Mouse (Mus musculus) liver, embryonic 16.5 days (tissue): Measurements from ENCODE around the gene Car5b. TPM values are rescaled to one million over a fixed set of nuclear protein-coding genes. Genes with fewer than 3 reads are reported as not detected.

Source experiments
- ATAC-seq: fragments of 200-750 bp; cut with Nextera tagmentation; 2 replicates; pipeline ENCODE4 v1.8.0; 2017; ENCODE audit warnings: low read depth, mild to moderate bottlenecking, moderate number of reproducible peaks, moderate library complexity
- H3K27ac ChIP-seq: fragments of 300-500 bp; sonication (generic); 2 replicates; pipeline ENCODE4 v1.5.1; 2014; ENCODE audit warnings: mild to moderate bottlenecking, low read length
- H3K27me3 ChIP-seq: fragments of 300-500 bp; sonication (generic); 2 replicates; pipeline ENCODE4 v1.6.1; 2014; ENCODE audit warnings: low read depth, low read length, mixed read lengths; ENCODE audit not compliant: control insufficient read depth, insufficient read depth
- H3K36me3 ChIP-seq: fragments of 300-500 bp; sonication (generic); 2 replicates; pipeline ENCODE4 v1.6.1; 2014; ENCODE audit warnings: mild to moderate bottlenecking; ENCODE audit not compliant: control insufficient read depth, insufficient read depth
- H3K4me1 ChIP-seq: fragments of 300-500 bp; sonication (generic); 2 replicates; pipeline ENCODE4 v1.6.1; 2014; ENCODE audit warnings: low read depth, low read length, mixed read lengths; ENCODE audit not compliant: control insufficient read depth
- H3K4me2 ChIP-seq: fragments of 300-500 bp; sonication (generic); 2 replicates; pipeline ENCODE4 v1.6.1; 2014; ENCODE audit warnings: low read depth, low read length, mixed read lengths
- H3K4me3 ChIP-seq: fragments of 300-500 bp; sonication (generic); 2 replicates; pipeline ENCODE4 v1.5.1; 2014; ENCODE audit warnings: low read depth, mild to moderate bottlenecking, low read length
- H3K9ac ChIP-seq: fragments of 300-500 bp; sonication (generic); 2 replicates; pipeline ENCODE4 v1.6.1; 2014; ENCODE audit warnings: low read depth, low read length
- H3K9me3 ChIP-seq: fragments of 300-500 bp; sonication (generic); replicated peaks from 2 replicates; pipeline ENCODE4 v1.6.1; 2016; ENCODE audit warnings: low read length; ENCODE audit not compliant: control insufficient read depth
- WGBS: fragments of 180-500 bp; shearing (Covaris S2); extraction: QIAGEN DNeasy Blood & Tissue Kit; methylation state at CpG from one replicate; pipeline ENCODE4 v1.1.7; 2014; ENCODE audit not compliant: insufficient replicate concordance; 5-methylcytosine and 5-hydroxymethylcytosine counted together
- polyA plus RNA-seq: library from polyadenylated mRNA; unstranded; fragments of >200 nt; fragmentation: Nextera tagmentation; extraction: Ambion mirVana; gene quantifications from 2 replicates; pipeline ENCODE4 v1.2.1, GENCODE M21; 2015

The Car5b gene
- polyA plus RNA-seq, 1 experiment from 2014 or later: 0.15 TPM

DNA sequence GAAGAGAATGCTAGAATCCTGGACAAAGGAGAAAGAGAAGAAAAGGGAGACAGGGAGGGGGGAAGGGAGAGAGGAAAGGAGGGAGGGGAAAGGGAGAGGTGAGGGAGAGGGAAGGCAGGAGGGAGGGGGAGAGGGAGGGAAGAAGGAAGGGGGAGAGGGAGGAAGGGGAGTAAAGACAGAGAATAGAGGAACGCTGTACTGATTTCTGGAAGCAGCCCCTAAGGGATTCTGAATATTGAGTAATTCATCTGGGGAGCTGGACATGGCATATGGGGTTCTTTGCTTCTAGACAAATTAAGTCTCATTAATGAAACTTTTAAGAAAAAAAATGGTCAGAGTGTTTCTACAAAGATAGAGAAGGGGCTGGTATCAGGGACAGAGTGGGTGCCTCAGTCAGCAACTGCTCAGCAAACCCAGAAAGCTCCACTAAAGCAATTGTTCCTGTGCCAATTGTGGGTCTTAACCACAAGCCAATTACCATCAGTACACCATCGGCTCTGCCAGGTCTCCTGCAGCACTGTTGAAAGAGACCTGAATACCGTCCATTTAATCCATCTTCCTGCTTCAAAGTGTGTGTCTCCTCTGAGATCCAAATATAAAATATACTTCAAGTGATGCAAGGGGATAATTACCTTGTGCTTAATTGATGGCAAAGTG is 40.0 kb downstream of the Car5b start:
- H3K27ac ChIP-seq: no peak overlapping the region
- ATAC-seq: no peak
- H3K9me3 ChIP-seq: no peaks in the 10 kb centered on the region
- no peaks in the 10 kb centered on the region for H3K27me3 ChIP-seq
- H3K36me3 ChIP-seq: no peaks in the 10 kb centered on the region
- no peak overlapping the region for H3K9ac ChIP-seq
- H3K4me3 ChIP-seq: no peak overlapping the region
- no peak overlapping the region for H3K4me2 ChIP-seq
- WGBS: 41% methylated on average over 3 of the region's 3 CpGs
- H3K4me1 ChIP-seq: no peaks in the 10 kb centered on the region

DNA sequence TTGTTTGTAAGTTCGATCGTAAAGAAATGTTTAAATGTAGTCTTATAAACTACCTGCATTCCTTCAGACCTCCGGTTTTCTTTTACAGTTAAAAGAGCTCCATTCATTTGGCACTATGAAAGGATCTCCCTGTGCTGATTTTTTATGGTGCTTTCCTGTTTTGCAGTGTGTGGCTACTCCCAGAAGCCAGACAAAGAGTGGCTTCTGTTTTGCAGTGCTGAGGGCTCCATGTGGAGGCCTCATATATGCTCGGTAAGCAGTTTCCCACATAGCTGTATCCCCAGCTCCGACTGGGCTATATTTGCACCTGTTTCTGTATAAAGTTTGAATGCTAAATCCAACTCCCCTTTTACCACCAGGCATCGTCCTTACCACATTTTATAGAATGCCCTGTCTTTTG is 45.7 kb downstream of the Car5b start:
- no peaks in the 10 kb centered on the region for H3K4me1 ChIP-seq

DNA sequence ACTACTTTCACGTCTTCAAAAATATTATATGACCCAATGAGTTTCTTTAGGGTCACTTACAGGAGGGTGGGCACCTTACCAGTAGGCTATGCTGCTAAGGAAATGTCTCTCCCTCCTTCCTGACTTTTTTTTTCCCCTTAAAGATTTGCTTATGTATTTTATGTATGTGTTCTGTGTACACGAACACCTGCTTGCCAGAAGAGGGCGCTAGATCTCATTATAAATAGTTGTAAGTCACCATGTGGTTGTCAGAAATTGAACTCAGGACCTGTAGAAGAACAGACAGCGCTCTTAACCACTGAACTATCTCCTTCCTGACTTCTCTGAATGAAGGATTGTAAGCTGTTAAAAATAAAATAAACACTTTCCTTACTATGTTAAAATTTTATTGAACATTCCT is 46.3 kb downstream of the Car5b start:
- Histone ChIP-seq H3K4me1 (no peaks in the 10 kb centered on the region), H3K4me2 (no peak overlapping the region), H3K27me3 (no peaks in the 10 kb centered on the region), H3K36me3 (no peaks in the 10 kb centered on the region), H3K9me3 (no peaks in the 10 kb centered on the region), H3K9ac (no peak overlapping the region), H3K27ac (no peak overlapping the region), H3K4me3 (no peak overlapping the region)
- WGBS: 33% methylated on average over 4 of the region's 4 CpGs
- ATAC-seq: no peak

More for the DNA sequence above, 45.7 kb downstream of the Car5b start:
- no peak overlapping the region for H3K27ac ChIP-seq
- H3K4me2 ChIP-seq: no peak overlapping the region
- H3K36me3 ChIP-seq: no peaks in the 10 kb centered on the region
- H3K4me3 ChIP-seq: no peak overlapping the region
- H3K9me3 ChIP-seq: no peaks in the 10 kb centered on the region
- H3K9ac ChIP-seq: no peak overlapping the region
- whole genome bisulfite sequencing: 67% methylated on average over 6 of the region's 6 CpGs
- ATAC-seq: no peak
- H3K27me3 ChIP-seq: no peaks in the 10 kb centered on the region

DNA sequence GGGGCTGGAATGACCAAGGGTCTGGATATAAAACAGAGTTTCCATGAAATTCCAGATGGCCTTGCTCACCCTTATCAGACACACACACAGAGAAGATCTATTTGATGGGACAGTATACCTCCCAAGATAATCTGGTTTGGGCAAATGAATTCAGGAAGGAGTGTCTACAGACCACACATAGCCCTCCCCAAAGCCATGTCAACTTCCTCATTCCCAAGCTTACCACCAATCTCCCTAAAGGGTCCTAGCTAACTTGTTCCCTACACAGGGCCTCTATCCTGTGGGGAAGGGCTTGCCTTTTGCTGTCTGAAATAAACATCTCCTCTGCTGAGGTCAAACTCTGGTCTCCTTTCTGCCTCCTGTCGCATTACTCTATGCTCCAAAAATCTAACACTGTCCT is 46.7 kb downstream of the Car5b start:
- H3K27ac ChIP-seq: no peak overlapping the region
- no peaks in the 10 kb centered on the region for H3K4me1 ChIP-seq
- H3K9me3 ChIP-seq: no peaks in the 10 kb centered on the region
- no peak for ATAC-seq
- H3K36me3 ChIP-seq: no peaks in the 10 kb centered on the region
- no peak overlapping the region for H3K4me2 ChIP-seq
- H3K4me3 ChIP-seq: no peak overlapping the region
- no peak overlapping the region for H3K9ac ChIP-seq
- 86% methylated on average over 1 of the region's 1 CpGs for WGBS
- H3K27me3 ChIP-seq: no peaks in the 10 kb centered on the region

DNA sequence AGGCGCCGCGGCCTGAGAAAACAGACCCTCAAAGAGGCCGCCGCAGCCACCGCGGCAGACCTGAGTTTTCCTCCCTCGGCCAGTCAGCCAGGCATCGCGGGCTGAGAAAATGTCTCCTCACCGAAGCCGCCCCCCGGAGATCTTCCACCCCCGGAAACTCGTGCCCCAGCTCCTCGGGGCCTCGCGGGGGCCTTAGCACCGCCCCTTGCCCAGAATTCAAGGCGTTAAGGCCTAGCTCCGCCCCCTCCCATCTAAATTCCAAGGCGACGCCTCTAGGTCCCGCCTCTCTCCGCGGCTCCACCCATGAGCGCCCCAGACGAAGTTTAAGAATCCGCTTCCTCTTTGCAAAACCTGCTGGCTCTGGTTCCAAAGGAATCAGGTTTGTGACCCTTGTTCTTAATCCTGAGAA is 69.3 kb downstream of the Car5b start, which contains the start of gene Zrsr2:
Zrsr2 (minus strand) TSS at position 195 of the 409 bp plus-strand sequence.
- H3K4me2 ChIP-seq: peak within 1 kb of the TSS; percentile 63
- peak; percentile 91 for ATAC-seq
- WGBS: 15% methylated on average over 25 of the region's 29 CpGs
- H3K9ac ChIP-seq: peak within 1 kb of the TSS; percentile 90
- peak within 1 kb of the TSS; percentile 98 for H3K27ac ChIP-seq
- H3K27me3 ChIP-seq: no peaks in the 10 kb centered on the region
- peaks cover 2% of the 10 kb centered on the region for H3K4me1 ChIP-seq
- H3K36me3 ChIP-seq: peaks cover 9% of the 10 kb centered on the region
- peak within 1 kb of the TSS; percentile 82 for H3K4me3 ChIP-seq
- H3K9me3 ChIP-seq: no peaks in the 10 kb centered on the region; the same call in 1 of the 2 replicates

DNA sequence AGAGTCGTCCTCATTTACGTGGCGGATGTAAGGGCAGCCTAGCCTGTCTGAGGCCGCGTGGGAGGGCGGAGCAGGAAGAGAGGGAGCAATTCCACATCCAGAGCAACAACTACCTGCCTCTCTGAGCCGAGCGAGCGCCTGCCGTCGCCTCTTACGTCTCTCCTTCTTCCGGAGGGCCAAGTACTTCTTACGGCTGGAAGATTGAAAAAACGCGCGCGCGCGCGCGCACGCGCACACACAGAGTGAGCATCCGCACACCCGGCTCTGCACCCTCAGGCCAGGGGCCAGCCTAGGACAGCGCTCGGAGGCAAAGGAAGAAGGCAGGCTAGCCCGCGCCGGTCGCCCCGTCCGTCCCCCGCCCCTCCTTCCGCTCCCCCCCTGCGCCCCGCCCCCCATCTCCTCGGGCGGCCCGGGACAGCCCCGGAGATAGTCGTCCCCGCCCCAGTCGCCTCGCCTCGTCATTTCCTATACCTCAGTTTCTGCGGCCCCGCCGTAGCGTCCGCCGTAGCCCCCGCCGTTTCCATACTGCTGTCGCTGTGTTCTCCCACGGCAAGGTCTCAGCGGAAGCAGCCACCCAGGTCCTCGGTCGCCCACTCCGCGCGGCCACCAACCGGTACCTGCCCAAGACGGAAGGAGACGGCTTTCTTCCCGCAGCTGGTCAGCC is 69.9 kb downstream of the Car5b start:
- peak overlapping the region; percentile 90 for H3K9ac ChIP-seq
- WGBS: 23% methylated on average over 59 of the region's 67 CpGs
- peak overlapping the region; percentile 63 for H3K4me2 ChIP-seq
- no peaks in the 10 kb centered on the region for H3K27me3 ChIP-seq
- H3K27ac ChIP-seq: peak overlapping the region; percentile 98
- H3K4me3 ChIP-seq: peak overlapping the region; percentile 82
- ATAC-seq: peak; percentile 93
- peaks cover 12% of the 10 kb centered on the region for H3K36me3 ChIP-seq
- no peaks in the 10 kb centered on the region; the same call in 1 of the 2 replicates for H3K9me3 ChIP-seq
- peaks cover 2% of the 10 kb centered on the region for H3K4me1 ChIP-seq

DNA sequence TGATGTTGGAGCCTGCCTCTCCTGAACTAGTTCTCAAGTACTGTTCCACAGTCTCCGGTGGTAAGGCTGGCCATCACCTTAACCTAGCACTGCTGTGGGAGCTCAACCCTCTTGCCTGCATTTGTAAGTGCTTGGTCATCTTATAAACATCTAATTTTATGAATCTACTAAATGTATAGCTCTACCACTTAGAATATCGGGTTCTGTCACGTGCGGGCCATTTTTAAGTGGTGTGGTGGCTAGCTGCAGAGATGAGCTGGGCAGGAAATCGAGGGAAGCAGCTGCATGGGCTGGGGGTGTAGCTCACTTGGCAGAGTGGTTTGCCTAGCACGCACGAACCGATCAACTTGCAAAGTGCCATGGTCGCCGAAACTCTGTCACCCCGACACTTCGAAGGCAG is 70.4 kb downstream of the Car5b start:
- H3K4me2 ChIP-seq: peak overlapping the region; percentile 63
- H3K4me1 ChIP-seq: peaks cover 2% of the 10 kb centered on the region
- H3K9me3 ChIP-seq: no peaks in the 10 kb centered on the region; the same call in 1 of the 2 replicates
- H3K27ac ChIP-seq: peak overlapping the region; percentile 98
- 27% methylated on average over 12 of the region's 12 CpGs for WGBS
- peak overlapping the region; percentile 90 for H3K9ac ChIP-seq
- ATAC-seq: no peak
- H3K36me3 ChIP-seq: peaks cover 12% of the 10 kb centered on the region
- H3K4me3 ChIP-seq: peak overlapping the region; percentile 82
- H3K27me3 ChIP-seq: no peaks in the 10 kb centered on the region

DNA sequence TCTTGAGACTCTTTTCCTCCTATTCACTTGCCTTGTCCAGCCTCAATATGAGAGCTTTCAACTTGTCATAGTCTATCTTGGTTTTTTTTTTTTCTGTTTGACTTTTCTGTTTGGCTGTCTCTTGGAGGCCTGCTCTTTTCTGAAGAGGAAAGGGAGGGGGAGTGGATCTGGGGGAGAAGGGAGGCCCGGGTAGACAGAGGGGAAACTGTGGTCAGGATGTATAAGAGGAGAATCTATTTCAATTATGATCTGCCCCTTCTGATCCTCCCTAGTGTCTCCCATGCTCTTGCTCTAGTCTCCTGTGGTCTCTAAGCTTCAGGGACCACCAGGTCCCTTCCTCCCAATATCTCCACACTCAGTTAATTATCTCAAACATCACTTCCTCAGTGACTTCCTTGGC is 76.2 kb downstream of the Car5b start:
- Histone ChIP-seq H3K4me3 (no peak overlapping the region), H3K27me3 (no peaks in the 10 kb centered on the region), H3K4me2 (no peak overlapping the region), H3K36me3 (peaks cover 14% of the 10 kb centered on the region), H3K27ac (no peak overlapping the region), H3K9me3 (no peaks in the 10 kb centered on the region), H3K4me1 (no peaks in the 10 kb centered on the region), H3K9ac (no peak overlapping the region)
- 17% methylated on average over 1 of the region's 1 CpGs for WGBS
- no peak for ATAC-seq

DNA sequence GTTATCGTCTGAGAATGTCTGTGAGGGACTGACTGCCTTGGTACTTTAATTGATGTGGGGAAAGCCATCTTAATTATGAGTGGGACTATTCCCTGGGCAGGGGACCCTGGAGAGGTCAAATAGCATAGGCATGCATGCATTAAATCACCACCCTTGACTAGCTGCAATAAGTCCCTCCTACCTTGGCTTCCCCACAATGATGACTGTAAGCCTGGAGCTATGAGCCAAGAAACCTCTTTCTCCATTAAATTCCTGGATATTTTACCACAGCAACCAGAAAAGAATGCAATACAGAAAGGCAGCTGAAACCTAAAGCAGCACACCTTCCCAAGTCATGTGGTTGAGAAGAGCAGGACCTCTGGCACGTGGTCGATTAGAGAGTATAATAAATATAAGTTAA is 83.4 kb downstream of the Car5b start:
- H3K9me3 ChIP-seq: no peaks in the 10 kb centered on the region
- H3K27me3 ChIP-seq: no peaks in the 10 kb centered on the region
- no peak for ATAC-seq
- H3K4me2 ChIP-seq: no peak overlapping the region
- 72% methylated on average over 3 of the region's 3 CpGs for WGBS
- H3K27ac ChIP-seq: no peak overlapping the region
- H3K4me3 ChIP-seq: no peak overlapping the region
- H3K36me3 ChIP-seq: peaks cover 5% of the 10 kb centered on the region
- no peaks in the 10 kb centered on the region for H3K4me1 ChIP-seq
- H3K9ac ChIP-seq: no peak overlapping the region
